Mouse (Mus musculus): ENCODE measurements around the gene Hist1h3c. TPM values are rescaled to one million over a fixed set of nuclear protein-coding genes. Genes with fewer than 3 reads are reported as not detected.

Hist1h3c gene
- polyA plus RNA-seq, 1 experiment, result 62.6 TPM

DNA sequence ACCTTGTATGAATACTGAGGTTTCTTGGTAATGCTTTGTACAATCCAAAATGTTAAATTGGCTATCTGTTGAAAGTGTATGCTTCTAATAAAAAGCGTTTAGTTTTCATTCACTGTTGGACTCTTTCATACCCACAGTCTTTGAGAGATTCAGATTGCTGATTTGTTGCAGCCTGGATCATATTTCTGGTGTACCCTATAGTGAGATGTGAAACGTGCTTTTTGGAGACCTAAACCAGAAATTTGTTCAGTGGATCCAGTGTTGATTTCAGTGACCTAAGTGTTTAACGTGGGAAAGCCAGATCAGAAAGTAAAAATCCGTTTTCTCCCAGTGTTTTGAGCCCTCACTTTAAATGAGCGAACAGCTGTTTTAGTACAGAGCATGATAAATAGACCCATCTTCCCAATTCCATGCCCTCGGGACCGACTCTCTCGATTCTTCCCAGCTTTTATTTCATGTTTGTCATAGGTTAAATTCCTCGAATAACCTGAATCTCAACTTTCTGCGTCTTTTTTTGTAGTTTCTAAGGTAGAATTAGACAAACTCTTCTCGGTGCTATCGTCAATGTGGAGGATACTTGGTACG lies 5.1 kb downstream of the Hist1h3c start:
- H3K27ac ChIP-seq (ENCODE audit: control insufficient read depth, insufficient read depth, low read depth, low read length, poor library complexity), result peak overlapping the region; percentile 98; the same call in 1 of the 2 replicates
- peak overlapping the region; percentile 67 for H3K4me3 ChIP-seq (replicated peaks; ENCODE audit: control insufficient read depth, low read depth, low read length)
- H3K4me1 ChIP-seq (ENCODE audit: control insufficient read depth, insufficient read depth, low read length), result no peaks in the 10 kb centered on the region; the same call in 1 of the 2 replicates
- TF ChIP-seq POLR2A (IDR thresholded peaks at IDR 0.05; ENCODE audit: borderline replicate concordance, control insufficient read depth, low read depth, low read length) (no peak), CTCF (IDR thresholded peaks at IDR 0.05; ENCODE audit: control insufficient read depth, insufficient read depth, low read length) (no peak)
- WGBS, result 28% methylated on average over 13 of the region's 13 CpGs

DNA sequence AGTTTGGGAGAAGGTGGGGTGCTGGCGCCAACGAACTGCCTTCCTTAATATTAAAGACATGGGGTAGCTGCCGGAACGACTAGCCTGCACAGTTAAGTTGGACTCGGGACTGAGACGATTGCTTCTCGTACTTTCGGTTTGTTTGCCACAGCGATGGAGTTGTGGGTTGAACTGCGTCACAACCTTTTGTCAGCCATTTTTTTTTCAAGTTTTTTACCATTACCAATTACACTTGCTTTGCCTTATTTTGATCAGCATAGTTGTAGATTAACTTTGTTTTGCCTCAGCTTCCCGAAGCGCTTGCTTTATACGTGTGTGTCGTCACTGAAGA lies 5.5 kb downstream of the Hist1h3c start:
- Histone ChIP-seq H3K4me3 (replicated peaks; ENCODE audit: control insufficient read depth, low read depth, low read length) (peak overlapping the region; percentile 67), H3K27ac (ENCODE audit: control insufficient read depth, insufficient read depth, low read depth, low read length, poor library complexity) (peak overlapping the region; percentile 98), H3K4me1 (ENCODE audit: control insufficient read depth, insufficient read depth, low read length) (no peaks in the 10 kb centered on the region; the same call in 1 of the 2 replicates)
- no peak for TF ChIP-seq POLR2A (IDR thresholded peaks at IDR 0.05; ENCODE audit: borderline replicate concordance, control insufficient read depth, low read depth, low read length)
- TF ChIP-seq CTCF (IDR thresholded peaks at IDR 0.05; ENCODE audit: control insufficient read depth, insufficient read depth, low read length), result no peak
- WGBS, result under 1% methylated on average over 14 of the region's 14 CpGs

DNA sequence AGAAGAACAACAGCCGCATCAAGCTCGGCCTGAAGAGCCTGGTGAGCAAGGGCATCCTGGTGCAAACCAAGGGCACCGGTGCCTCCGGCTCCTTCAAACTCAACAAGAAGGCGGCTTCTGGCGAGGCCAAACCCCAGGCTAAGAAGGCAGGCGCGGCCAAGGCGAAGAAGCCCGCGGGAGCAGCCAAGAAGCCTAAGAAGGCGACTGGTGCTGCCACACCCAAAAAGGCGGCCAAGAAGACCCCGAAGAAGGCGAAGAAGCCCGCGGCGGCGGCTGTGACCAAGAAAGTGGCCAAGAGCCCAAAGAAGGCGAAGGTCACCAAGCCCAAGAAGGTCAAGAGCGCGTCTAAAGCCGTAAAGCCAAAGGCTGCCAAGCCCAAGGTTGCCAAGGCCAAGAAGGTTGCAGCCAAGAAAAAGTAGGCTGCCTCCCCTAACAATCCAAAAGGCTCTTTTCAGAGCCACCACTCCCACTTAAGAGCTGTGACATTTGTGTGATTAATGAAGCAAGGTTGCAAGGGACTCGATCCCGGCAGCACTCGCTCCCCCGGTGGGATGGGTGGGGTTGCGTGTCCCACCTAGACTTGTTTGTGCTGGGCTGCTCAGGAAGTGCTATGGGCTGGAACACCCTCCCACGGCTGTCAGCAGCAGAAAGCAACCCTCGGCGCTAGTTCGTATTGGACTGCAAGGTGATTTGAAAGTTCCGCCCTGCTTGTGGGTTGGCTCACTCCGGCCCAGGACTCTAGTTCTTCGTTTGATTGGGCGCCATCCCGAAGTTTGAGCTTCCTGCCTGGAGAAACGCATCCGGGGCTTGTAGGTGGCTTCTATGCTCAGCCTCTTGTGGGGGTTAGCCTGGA lies 6.1 kb downstream of the Hist1h3c start:
- H3K4me1 ChIP-seq (ENCODE audit: control insufficient read depth, insufficient read depth, low read length), result no peaks in the 10 kb centered on the region; the same call in 1 of the 2 replicates
- peak overlapping the region; percentile 98 for H3K27ac ChIP-seq (ENCODE audit: control insufficient read depth, insufficient read depth, low read depth, low read length, poor library complexity)
- under 1% methylated on average over 39 of the region's 39 CpGs for WGBS
- TF ChIP-seq POLR2A (IDR thresholded peaks at IDR 0.05; ENCODE audit: borderline replicate concordance, control insufficient read depth, low read depth, low read length), result peak; percentile 98
- no peak for TF ChIP-seq CTCF (IDR thresholded peaks at IDR 0.05; ENCODE audit: control insufficient read depth, insufficient read depth, low read length)
- peak overlapping the region; percentile 67 for H3K4me3 ChIP-seq (replicated peaks; ENCODE audit: control insufficient read depth, low read depth, low read length)

DNA sequence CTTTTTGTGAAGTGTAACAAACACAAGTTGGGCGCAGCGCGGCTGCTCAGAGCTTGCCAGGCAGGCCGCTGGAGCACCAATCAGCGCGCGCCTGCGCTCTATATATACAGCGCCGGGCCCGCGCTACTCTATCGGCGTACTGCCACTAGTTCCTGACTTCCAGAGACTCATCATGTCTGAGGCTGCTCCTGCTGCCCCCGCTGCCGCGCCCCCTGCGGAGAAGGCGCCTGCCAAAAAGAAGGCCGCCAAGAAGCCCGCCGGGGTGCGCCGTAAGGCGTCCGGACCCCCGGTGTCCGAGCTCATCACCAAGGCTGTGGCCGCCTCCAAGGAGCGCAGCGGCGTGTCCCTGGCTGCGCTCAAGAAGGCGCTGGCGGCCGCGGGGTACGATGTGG lies 6.7 kb downstream of the Hist1h3c start, which contains the start of gene Hist1h1c:
Gene Hist1h1c, plus strand, starts transcription at position 132 of the 392 bp plus-strand sequence.
- Histone ChIP-seq H3K4me3 (replicated peaks; ENCODE audit: control insufficient read depth, low read depth, low read length) (peak within 1 kb of the TSS; percentile 67), H3K4me1 (ENCODE audit: control insufficient read depth, insufficient read depth, low read length) (no peaks in the 10 kb centered on the region; the same call in 1 of the 2 replicates), H3K27ac (ENCODE audit: control insufficient read depth, insufficient read depth, low read depth, low read length, poor library complexity) (peak within 1 kb of the TSS; percentile 98)
- TF ChIP-seq CTCF (IDR thresholded peaks at IDR 0.05; ENCODE audit: control insufficient read depth, insufficient read depth, low read length) (0 out of 2 replicates have a peak, but pooled peaks have one; percentile 6), POLR2A (IDR thresholded peaks at IDR 0.05; ENCODE audit: borderline replicate concordance, control insufficient read depth, low read depth, low read length) (peak; percentile 99)
- under 1% methylated on average over 38 of the region's 38 CpGs for WGBS

DNA sequence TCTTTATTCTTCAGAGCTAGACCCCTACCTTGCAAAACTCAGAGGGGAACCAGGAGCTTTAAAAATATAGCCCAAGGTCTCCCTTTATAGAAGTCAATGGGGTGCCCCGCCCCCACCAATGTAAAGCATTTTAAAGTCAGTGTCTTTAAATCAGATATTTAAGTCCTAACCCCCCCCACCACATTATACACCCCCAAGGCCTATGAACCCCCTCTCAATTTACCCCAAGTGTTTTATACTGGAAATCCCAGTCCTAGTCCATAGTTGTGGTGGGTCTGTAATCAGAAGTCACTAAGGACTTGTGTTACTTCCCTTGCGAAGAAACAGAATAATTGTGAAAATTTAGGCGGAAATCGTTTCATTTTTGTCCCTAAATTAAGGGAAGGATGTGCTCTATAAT lies 7.4 kb downstream of the Hist1h3c start:
- 19% methylated on average over 4 of the region's 4 CpGs for WGBS
- Histone ChIP-seq H3K27ac (ENCODE audit: control insufficient read depth, insufficient read depth, low read depth, low read length, poor library complexity) (no peak overlapping the region; the same call in 1 of the 2 replicates), H3K4me1 (ENCODE audit: control insufficient read depth, insufficient read depth, low read length) (no peaks in the 10 kb centered on the region; the same call in 1 of the 2 replicates), H3K4me3 (replicated peaks; ENCODE audit: control insufficient read depth, low read depth, low read length) (no peak overlapping the region)
- TF ChIP-seq POLR2A (IDR thresholded peaks at IDR 0.05; ENCODE audit: borderline replicate concordance, control insufficient read depth, low read depth, low read length) (no peak), CTCF (IDR thresholded peaks at IDR 0.05; ENCODE audit: control insufficient read depth, insufficient read depth, low read length) (no peak)

DNA sequence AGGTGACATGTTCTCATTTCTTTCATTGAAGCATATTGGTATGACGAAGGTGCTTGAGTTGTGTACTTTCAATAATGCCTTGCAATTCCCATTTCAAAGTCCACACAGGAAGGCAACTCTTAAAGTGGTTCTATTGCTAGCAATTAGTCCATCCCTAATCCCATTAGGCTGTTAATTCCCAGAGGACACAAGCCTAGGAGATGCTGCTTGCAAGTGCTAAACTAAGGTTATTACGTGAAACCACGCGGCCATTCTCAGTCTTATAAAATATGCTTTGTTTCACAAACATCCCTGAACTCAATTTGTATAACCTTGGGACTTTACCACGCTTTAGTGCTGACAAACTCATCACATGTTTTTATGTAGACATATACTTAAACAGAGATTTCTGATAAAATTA lies 8.3 kb downstream of the Hist1h3c start:
- Histone ChIP-seq H3K27ac (ENCODE audit: control insufficient read depth, insufficient read depth, low read depth, low read length, poor library complexity) (no peak overlapping the region), H3K4me1 (ENCODE audit: control insufficient read depth, insufficient read depth, low read length) (no peaks in the 10 kb centered on the region), H3K4me3 (replicated peaks; ENCODE audit: control insufficient read depth, low read depth, low read length) (no peak overlapping the region)
- TF ChIP-seq POLR2A (IDR thresholded peaks at IDR 0.05; ENCODE audit: borderline replicate concordance, control insufficient read depth, low read depth, low read length), result no peak
- TF ChIP-seq CTCF (IDR thresholded peaks at IDR 0.05; ENCODE audit: control insufficient read depth, insufficient read depth, low read length), result no peak
- 92% methylated on average over 5 of the region's 5 CpGs for WGBS

DNA sequence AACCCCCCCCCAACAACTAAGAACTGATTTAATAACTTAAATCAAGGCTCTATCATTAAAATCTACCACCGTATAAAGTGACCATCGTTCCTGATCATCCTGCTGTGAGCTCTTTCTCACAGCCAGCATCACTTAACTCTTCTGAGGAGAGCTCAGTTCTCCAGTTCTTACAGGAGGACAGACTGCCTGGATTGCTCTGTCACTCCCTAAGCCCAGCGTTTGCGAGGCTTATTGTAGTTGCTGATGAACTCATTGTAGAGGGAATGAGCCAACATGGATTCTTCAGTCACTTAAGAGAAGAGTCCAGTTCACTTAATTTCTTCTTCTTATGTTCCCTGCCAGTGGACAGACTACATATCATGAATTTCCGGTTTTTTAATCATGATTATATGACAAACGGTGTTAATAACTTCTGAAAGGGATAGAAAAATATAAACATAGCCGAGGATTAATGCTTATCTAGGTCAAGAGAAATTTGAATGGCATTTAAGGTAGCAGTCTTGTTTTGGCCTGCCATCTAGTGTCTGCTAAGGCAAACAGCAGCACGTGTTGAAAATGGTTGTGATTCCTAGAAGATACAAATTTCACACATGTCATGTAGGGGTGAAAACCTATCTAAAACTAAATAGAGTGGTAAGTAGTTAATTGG lies 13.1 kb downstream of the Hist1h3c start:
- Histone ChIP-seq H3K27ac (ENCODE audit: control insufficient read depth, insufficient read depth, low read depth, low read length, poor library complexity) (no peak overlapping the region), H3K4me3 (replicated peaks; ENCODE audit: control insufficient read depth, low read depth, low read length) (no peak overlapping the region), H3K4me1 (ENCODE audit: control insufficient read depth, insufficient read depth, low read length) (peaks cover 6% of the 10 kb centered on the region; the same call in 1 of the 2 replicates)
- WGBS, result 27% methylated on average over 8 of the region's 8 CpGs
- TF ChIP-seq POLR2A (IDR thresholded peaks at IDR 0.05; ENCODE audit: borderline replicate concordance, control insufficient read depth, low read depth, low read length) (no peak), CTCF (IDR thresholded peaks at IDR 0.05; ENCODE audit: control insufficient read depth, insufficient read depth, low read length) (peak; percentile 7; the same call in 1 of the 2 replicates)

DNA sequence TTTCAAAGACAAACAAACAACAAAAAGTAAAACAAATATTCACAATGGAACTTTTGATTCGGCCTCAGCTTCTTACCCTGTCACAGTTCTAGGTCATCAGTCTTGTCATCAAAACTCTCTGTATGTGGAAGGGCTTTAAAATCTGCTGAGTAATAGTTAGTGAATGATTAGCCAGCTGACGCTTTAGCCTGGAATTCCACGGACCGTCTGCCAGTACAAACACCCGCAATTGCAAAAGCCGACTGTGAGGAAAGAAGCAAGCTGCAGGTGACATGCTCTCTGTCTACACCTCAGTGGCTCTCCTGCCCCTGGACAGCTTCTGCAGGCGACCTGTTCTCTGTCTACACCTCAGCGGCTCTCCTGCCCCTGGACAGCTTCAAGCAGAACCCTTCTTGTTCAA lies 14.9 kb downstream of the Hist1h3c start:
- WGBS, result 56% methylated on average over 8 of the region's 8 CpGs
- Histone ChIP-seq H3K4me3 (replicated peaks; ENCODE audit: control insufficient read depth, low read depth, low read length) (no peak overlapping the region), H3K27ac (ENCODE audit: control insufficient read depth, insufficient read depth, low read depth, low read length, poor library complexity) (no peak overlapping the region), H3K4me1 (ENCODE audit: control insufficient read depth, insufficient read depth, low read length) (peaks cover 6% of the 10 kb centered on the region; the same call in 1 of the 2 replicates)
- TF ChIP-seq CTCF (IDR thresholded peaks at IDR 0.05; ENCODE audit: control insufficient read depth, insufficient read depth, low read length), result no peak
- TF ChIP-seq POLR2A (IDR thresholded peaks at IDR 0.05; ENCODE audit: borderline replicate concordance, control insufficient read depth, low read depth, low read length), result no peak

Measured in bone marrow, adult 2 months (tissue).